Mouse (Mus musculus) forebrain, embryonic 14.5 days (tissue): ENCODE data around the gene Hpn. TPM values are rescaled to one million over a fixed set of nuclear protein-coding genes. Genes with fewer than 3 reads are reported as not detected.

Experiments used
- ATAC-seq: fragments of 200-750 bp; cut with Nextera tagmentation; 2 replicates; pipeline ENCODE4 v1.8.0; 2017; ENCODE audit warnings: mild to moderate bottlenecking, moderate library complexity
- DNase-seq: peaks from one replicate; pipeline ENCODE4 v3.0.0-alpha.2; 2015; ENCODE audit warnings: low spot score
- H3K27ac ChIP-seq: fragments of 300-500 bp; sonication (generic); 2 replicates; pipeline ENCODE4 v1.5.1; 2014; ENCODE audit warnings: low read depth, mild to moderate bottlenecking, control low read depth, low read length, moderate library complexity
- H3K27me3 ChIP-seq: fragments of 300-500 bp; sonication (generic); replicated peaks from 2 replicates; pipeline ENCODE4 v1.6.1; 2014; ENCODE audit warnings: low read length, control low read depth, mixed read lengths; ENCODE audit not compliant: control insufficient read depth, insufficient read depth
- H3K36me3 ChIP-seq: fragments of 300-500 bp; sonication (generic); 2 replicates; pipeline ENCODE4 v1.6.1; 2014; ENCODE audit warnings: low read length, control low read depth; ENCODE audit not compliant: control insufficient read depth, insufficient read depth
- H3K4me1 ChIP-seq: fragments of 300-500 bp; sonication (generic); 2 replicates; pipeline ENCODE4 v1.6.1; 2014; ENCODE audit warnings: antibody characterized with exemption, low read length, control low read depth; ENCODE audit not compliant: control insufficient read depth, insufficient read depth
- H3K4me2 ChIP-seq: fragments of 300-500 bp; sonication (generic); 2 replicates; pipeline ENCODE4 v1.6.1; 2014; ENCODE audit warnings: mild to moderate bottlenecking, control low read depth, low read length
- H3K4me3 ChIP-seq: fragments of 300-500 bp; sonication (generic); 2 replicates; pipeline ENCODE4 v1.5.1; 2014; ENCODE audit warnings: low read depth, low read length, control low read depth
- H3K9ac ChIP-seq: fragments of 300-500 bp; sonication (generic); 2 replicates; pipeline ENCODE4 v1.6.1; 2014; ENCODE audit warnings: mild to moderate bottlenecking, low read length, control low read depth, moderate library complexity
- H3K9me3 ChIP-seq: fragments of 300-500 bp; sonication (generic); replicated peaks from 2 replicates; pipeline ENCODE4 v1.6.1; 2016; ENCODE audit warnings: low read length, control low read depth, mixed read lengths; ENCODE audit not compliant: control insufficient read depth
- WGBS: fragments of 180-500 bp; shearing (Covaris S2); extraction: QIAGEN DNeasy Blood & Tissue Kit; methylation state at CpG from one replicate; pipeline ENCODE4 v1.1.7; 2014; 5-methylcytosine and 5-hydroxymethylcytosine counted together
- polyA plus RNA-seq: library from polyadenylated mRNA; unstranded; fragments of >200 nt; fragmentation: Nextera tagmentation; extraction: Ambion mirVana; gene quantifications from 2 replicates; pipeline ENCODE4 v1.2.1, GENCODE M21; 2014

The Hpn gene
- polyA plus RNA-seq, 1 experiment from 2014 or later = not detected

GRCm38 (mm10) chr7:31074713-31075069 is 40.4 kb downstream of the Hpn start:
- Histone ChIP-seq H3K27ac (no peak overlapping the region), H3K4me2 (no peak overlapping the region), H3K9ac (no peak overlapping the region), H3K4me3 (no peak overlapping the region), H3K4me1 (no peaks in the 10 kb centered on the region), H3K27me3 (no peaks in the 10 kb centered on the region), H3K9me3 (no peaks in the 10 kb centered on the region), H3K36me3 (no peaks in the 10 kb centered on the region)
- no peak for DNase-seq
- ATAC-seq = no peak
- 76% methylated on average over 5 of the region's 5 CpGs for WGBS

GRCm38 (mm10) chr7:31074061-31074712 is 40.9 kb downstream of the Hpn start:
- 69% methylated on average over 7 of the region's 7 CpGs for WGBS
- ATAC-seq (no peak), DNase-seq (no peak)
- H3K36me3 ChIP-seq = no peaks in the 10 kb centered on the region
- H3K4me2 ChIP-seq = no peak overlapping the region
- no peak overlapping the region for H3K27ac ChIP-seq
- no peaks in the 10 kb centered on the region for H3K9me3 ChIP-seq
- H3K27me3 ChIP-seq = no peaks in the 10 kb centered on the region
- no peak overlapping the region for H3K4me3 ChIP-seq
- no peak overlapping the region for H3K9ac ChIP-seq
- no peaks in the 10 kb centered on the region for H3K4me1 ChIP-seq

GRCm38 (mm10) chr7:31073546-31073945 is 41.5 kb downstream of the Hpn start:
- Histone ChIP-seq H3K27ac (no peak overlapping the region), H3K36me3 (no peaks in the 10 kb centered on the region), H3K4me1 (no peaks in the 10 kb centered on the region), H3K27me3 (no peaks in the 10 kb centered on the region), H3K4me3 (no peak overlapping the region), H3K9ac (no peak overlapping the region), H3K9me3 (no peaks in the 10 kb centered on the region), H3K4me2 (no peak overlapping the region)
- no peak for ATAC-seq
- DNase-seq = no peak

GRCm38 (mm10) chr7:31072326-31072725 is 42.8 kb downstream of the Hpn start:
- 60% methylated on average over 9 of the region's 9 CpGs for WGBS
- ATAC-seq = no peak
- no peaks in the 10 kb centered on the region for H3K9me3 ChIP-seq
- no peak overlapping the region for H3K4me2 ChIP-seq
- no peaks in the 10 kb centered on the region for H3K27me3 ChIP-seq
- no peaks in the 10 kb centered on the region for H3K4me1 ChIP-seq
- H3K36me3 ChIP-seq = no peaks in the 10 kb centered on the region
- H3K9ac ChIP-seq = no peak overlapping the region
- H3K4me3 ChIP-seq = no peak overlapping the region
- no peak overlapping the region for H3K27ac ChIP-seq
- DNase-seq = no peak

GRCm38 (mm10) chr7:31070324-31070723 is 44.8 kb downstream of the Hpn start:
- no peak overlapping the region for H3K27ac ChIP-seq
- no peaks in the 10 kb centered on the region for H3K36me3 ChIP-seq
- no peaks in the 10 kb centered on the region for H3K4me1 ChIP-seq
- no peak overlapping the region for H3K4me3 ChIP-seq
- H3K4me2 ChIP-seq = no peak overlapping the region
- no peak for ATAC-seq
- no peak for DNase-seq
- H3K27me3 ChIP-seq = no peaks in the 10 kb centered on the region
- H3K9me3 ChIP-seq = no peaks in the 10 kb centered on the region
- WGBS = 69% methylated on average over 6 of the region's 6 CpGs
- H3K9ac ChIP-seq = no peak overlapping the region

- H3K9me3 ChIP-seq = no peaks in the 10 kb centered on the region
- ATAC-seq = no peak
- no peak overlapping the region for H3K4me2 ChIP-seq
- DNase-seq = no peak
- H3K36me3 ChIP-seq = no peaks in the 10 kb centered on the region
- H3K27me3 ChIP-seq = no peaks in the 10 kb centered on the region
- H3K27ac ChIP-seq = no peak overlapping the region
- 88% methylated on average over 14 of the region's 14 CpGs for WGBS
- no peak overlapping the region for H3K9ac ChIP-seq
- H3K4me3 ChIP-seq = no peak overlapping the region
- no peaks in the 10 kb centered on the region for H3K4me1 ChIP-seq
Measured at GRCm38 (mm10) chr7:31069491-31069890, 45.6 kb downstream of the Hpn start.

GRCm38 (mm10) chr7:31067836-31068235 is 47.3 kb downstream of the Hpn start:
- no peak overlapping the region for H3K4me3 ChIP-seq
- no peaks in the 10 kb centered on the region for H3K27me3 ChIP-seq
- no peaks in the 10 kb centered on the region for H3K9me3 ChIP-seq
- H3K27ac ChIP-seq = no peak overlapping the region
- H3K4me1 ChIP-seq = no peaks in the 10 kb centered on the region
- no peaks in the 10 kb centered on the region for H3K36me3 ChIP-seq
- DNase-seq = peak; percentile 49
- H3K9ac ChIP-seq = no peak overlapping the region
- no peak for ATAC-seq
- WGBS = 34% methylated on average over 5 of the region's 5 CpGs
- H3K4me2 ChIP-seq = no peak overlapping the region

GRCm38 (mm10) chr7:31063074-31063560 is 52.0 kb downstream of the Hpn start:
- ATAC-seq (no peak), DNase-seq (no peak)
- Histone ChIP-seq H3K4me1 (no peaks in the 10 kb centered on the region), H3K36me3 (no peaks in the 10 kb centered on the region), H3K9ac (no peak overlapping the region), H3K27ac (no peak overlapping the region), H3K4me2 (no peak overlapping the region), H3K27me3 (no peaks in the 10 kb centered on the region), H3K4me3 (no peak overlapping the region), H3K9me3 (no peaks in the 10 kb centered on the region)
- 86% methylated on average over 12 of the region's 12 CpGs for WGBS

- Histone ChIP-seq H3K9ac (no peak overlapping the region), H3K4me1 (no peaks in the 10 kb centered on the region), H3K4me2 (no peak overlapping the region), H3K4me3 (no peak overlapping the region), H3K27ac (no peak overlapping the region), H3K36me3 (no peaks in the 10 kb centered on the region), H3K27me3 (no peaks in the 10 kb centered on the region), H3K9me3 (no peaks in the 10 kb centered on the region)
- DNase-seq (no peak), ATAC-seq (no peak)
- WGBS = 82% methylated on average over 7 of the region's 7 CpGs
Measured at GRCm38 (mm10) chr7:31060621-31061010, 54.5 kb downstream of the Hpn start.
